ENCODE assay signal across 8 mouse cellular contexts in the genomic region with DNA sequence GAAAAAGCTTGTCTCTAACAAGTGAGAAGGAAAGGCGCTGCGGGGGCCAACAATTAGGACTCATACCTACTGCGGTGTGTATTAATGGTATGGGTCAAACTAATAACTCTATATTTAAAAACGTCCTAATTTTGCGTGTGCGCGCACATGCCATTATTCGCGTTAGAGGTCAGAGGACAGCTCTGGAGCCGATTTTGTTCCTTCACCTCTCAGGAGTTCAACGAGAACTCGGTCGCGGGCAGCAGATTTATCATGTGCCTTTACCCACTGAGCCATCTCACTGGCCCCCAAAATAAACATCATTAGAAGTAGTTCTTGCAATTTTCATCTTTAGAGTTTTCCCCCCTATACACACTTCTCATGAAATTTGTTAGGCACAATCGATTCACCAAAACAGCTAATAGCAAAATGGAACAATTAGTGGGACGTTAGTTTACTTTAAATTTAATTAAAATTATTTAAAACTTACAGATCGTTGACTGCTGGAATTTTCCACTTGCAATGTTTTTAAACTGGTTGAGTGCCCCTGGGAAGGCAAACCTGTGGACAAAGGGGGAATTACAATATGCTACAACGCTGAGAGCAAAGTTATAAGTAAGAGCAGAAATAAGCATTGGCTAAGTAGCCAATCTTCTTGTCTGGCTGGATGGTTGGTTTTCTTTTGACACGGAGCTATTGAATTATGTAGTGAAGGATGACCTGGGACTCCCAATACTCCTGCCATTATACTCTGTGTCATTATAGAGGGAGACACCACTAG. TPM values are rescaled to one million over a fixed set of nuclear protein-coding genes. Genes with fewer than 3 reads are reported as not detected.
DNase-seq lines count a peak whose midpoint lies in the region; ATAC-seq lines count a peak whose summit lies in the region.

No protein-coding gene starts in this region.

- peak; percentile 33 for DNase-seq in heart, adult 11 months
- DNase-seq in heart, adult 9 months (ENCODE audit: low spot score in 2 of 2), result no peak
- DNase-seq in MN1 (ENCODE audit: low spot score), result peak; percentile 76
- DNase-seq in forebrain, embryonic 10.5 days (ENCODE audit: extremely low spot score, low spot score), result no peak
- no peak for DNase-seq in urinary bladder, postnatal 10 days (ENCODE audit: low spot score)
- DNase-seq in left cerebral cortex, postnatal 25 days (ENCODE audit: low spot score in 2 of 2), result no peak

- no peak for ATAC-seq in kidney, embryonic 16.5 days (ENCODE audit: low FRiP score, low TSS enrichment)
- ATAC-seq in midbrain, embryonic 13.5 days, result 0 out of 2 replicates have a peak, but pooled peaks have one; percentile 0

- peak overlapping the region; percentile 91 for H3K27ac ChIP-seq in forebrain, embryonic 10.5 days
- H3K27ac ChIP-seq in kidney, embryonic 16.5 days (ENCODE audit: low read length), result peak overlapping the region; percentile 95
- peak overlapping the region; percentile 82 for H3K27ac ChIP-seq in midbrain, embryonic 13.5 days

- H3K4me2 ChIP-seq in kidney, embryonic 16.5 days (replicated peaks; ENCODE audit: low read depth, low read length), result peak overlapping the region; percentile 63
- H3K4me2 ChIP-seq in midbrain, embryonic 13.5 days (replicated peaks), result peak overlapping the region; percentile 63

- WGBS in forebrain, embryonic 10.5 days, result 12% methylated on average over 19 of the region's 19 CpGs
- 8% methylated on average over 19 of the region's 19 CpGs for WGBS in kidney, embryonic 16.5 days
- 13% methylated on average over 19 of the region's 19 CpGs for WGBS in midbrain, embryonic 13.5 days

- peak overlapping the region; percentile 80 for H3K9ac ChIP-seq in kidney, embryonic 16.5 days (replicated peaks; ENCODE audit: low read length)
- H3K9ac ChIP-seq in midbrain, embryonic 13.5 days (replicated peaks), result peak overlapping the region; percentile 67

- no peaks in the 10 kb centered on the region for H3K27me3 ChIP-seq in forebrain, embryonic 10.5 days (ENCODE audit: poor library complexity, severe bottlenecking)
- no peaks in the 10 kb centered on the region for H3K27me3 ChIP-seq in kidney, embryonic 16.5 days (ENCODE audit: insufficient read depth, low read length)
- no peaks in the 10 kb centered on the region for H3K27me3 ChIP-seq in midbrain, embryonic 13.5 days

- intact Hi-C loops in left cerebral cortex, postnatal 25 days (cut with DNase I), result loop anchor here (1.0 kb wide), 1 partner anchor 46 kb away; no protein-coding TSS in a partner anchor

- H3K4me3 ChIP-seq in forebrain, embryonic 10.5 days, result peak overlapping the region; percentile 68
- peak overlapping the region; percentile 72 for H3K4me3 ChIP-seq in kidney, embryonic 16.5 days (ENCODE audit: low read length)
- H3K4me3 ChIP-seq in midbrain, embryonic 13.5 days (replicated peaks), result peak overlapping the region; percentile 64

- peaks cover 20% of the 10 kb centered on the region for H3K4me1 ChIP-seq in forebrain, embryonic 10.5 days
- peaks cover 27% of the 10 kb centered on the region for H3K4me1 ChIP-seq in kidney, embryonic 16.5 days (ENCODE audit: insufficient read depth, low read length)
- peaks cover 21% of the 10 kb centered on the region for H3K4me1 ChIP-seq in midbrain, embryonic 13.5 days (replicated peaks)

- H3K36me3 ChIP-seq in forebrain, embryonic 10.5 days (replicated peaks), result peaks cover 40% of the 10 kb centered on the region
- peaks cover 13% of the 10 kb centered on the region for H3K36me3 ChIP-seq in kidney, embryonic 16.5 days (ENCODE audit: insufficient read depth, low read length)
- peaks cover 10% of the 10 kb centered on the region; the same call in 1 of the 2 replicates for H3K36me3 ChIP-seq in midbrain, embryonic 13.5 days

- H3K9me3 ChIP-seq in forebrain, embryonic 10.5 days, result no peaks in the 10 kb centered on the region
- H3K9me3 ChIP-seq in kidney, embryonic 16.5 days (ENCODE audit: low read length), result no peaks in the 10 kb centered on the region
- H3K9me3 ChIP-seq in midbrain, embryonic 13.5 days, result no peaks in the 10 kb centered on the region

RNA-seq across cellular contexts. Expression of a gene that starts 0.9 kb away (rescaled TPM):
- polyA plus RNA-seq in forebrain, embryonic 10.5 days (2016; fragmentation: Nextera tagmentation; extraction: Ambion mirVana), result 33.5 and 34.1 TPM in 2 replicates
- polyA plus RNA-seq in kidney, embryonic 16.5 days (2015; fragmentation: Nextera tagmentation; extraction: Ambion mirVana), result 23.8 and 29.0 TPM in 2 replicates
- 16.3 and 18.2 TPM in 2 replicates for polyA plus RNA-seq in midbrain, embryonic 13.5 days (2015; fragmentation: Nextera tagmentation; extraction: Ambion mirVana)
- 10 to 100 TPM; 19.5 to 22.0 TPM for total RNA-seq in left cerebral cortex, postnatal 25 days (2021)

RNA-seq across cellular contexts. Expression of a gene that starts 1.0 kb away (rescaled TPM):
- polyA plus RNA-seq in forebrain, embryonic 10.5 days (2016; fragmentation: Nextera tagmentation; extraction: Ambion mirVana), result 48.5 and 50.1 TPM in 2 replicates
- 65.2 and 71.0 TPM in 2 replicates for polyA plus RNA-seq in kidney, embryonic 16.5 days (2015; fragmentation: Nextera tagmentation; extraction: Ambion mirVana)
- polyA plus RNA-seq in midbrain, embryonic 13.5 days (2015; fragmentation: Nextera tagmentation; extraction: Ambion mirVana), result 51.3 and 53.7 TPM in 2 replicates
- 10 to 100 TPM; 36.3 to 44.6 TPM for total RNA-seq in left cerebral cortex, postnatal 25 days (2021)

RNA-seq across cellular contexts. Expression of a gene that starts 45.3 kb away (rescaled TPM):
- polyA plus RNA-seq in forebrain, embryonic 10.5 days (2016; fragmentation: Nextera tagmentation; extraction: Ambion mirVana), result 19.7 and 21.6 TPM in 2 replicates
- polyA plus RNA-seq in kidney, embryonic 16.5 days (2015; fragmentation: Nextera tagmentation; extraction: Ambion mirVana), result 17.9 and 19.0 TPM in 2 replicates
- 18.6 and 18.7 TPM in 2 replicates for polyA plus RNA-seq in midbrain, embryonic 13.5 days (2015; fragmentation: Nextera tagmentation; extraction: Ambion mirVana)
- total RNA-seq in left cerebral cortex, postnatal 25 days (2021), result 10 to 100 TPM in 1 of 2 experiments, 1 to 10 TPM in 1; 9.8 to 10.5 TPM

RNA-seq across cellular contexts. Expression of a gene that starts 49.1 kb away (rescaled TPM):
- polyA plus RNA-seq in forebrain, embryonic 10.5 days (2016; fragmentation: Nextera tagmentation; extraction: Ambion mirVana), result not detected in 2 replicates
- 2.2 and 3.9 TPM in 2 replicates for polyA plus RNA-seq in kidney, embryonic 16.5 days (2015; fragmentation: Nextera tagmentation; extraction: Ambion mirVana)
- 0.05 and 0.27 TPM in 2 replicates for polyA plus RNA-seq in midbrain, embryonic 13.5 days (2015; fragmentation: Nextera tagmentation; extraction: Ambion mirVana)
- under 1 TPM; 0.25 to 0.46 TPM for total RNA-seq in left cerebral cortex, postnatal 25 days (2021)

Comparison
In these comparisons a context has a peak if more than half of its experiments do, and no peak if none do; other contexts are left out.
1. DNase-seq: peak in heart, adult 11 months (single experiment) and MN1 (single experiment); none in heart, adult 9 months (0 of 2), forebrain, embryonic 10.5 days (single experiment), urinary bladder, postnatal 10 days (single experiment) and left cerebral cortex, postnatal 25 days (0 of 2).
2. Peak in every context shown above with its lines, with median percentiles within 50 percentile points of each other: H3K27ac ChIP-seq and H3K4me3 ChIP-seq.